In genomic region chr2:3512076-3512475, GRCm38 (mm10) we compare ENCODE assay signal across 8 mouse cellular contexts. TPM values are rescaled to one million over a fixed set of nuclear protein-coding genes. Genes with fewer than 3 reads are reported as not detected.
A peak's percentile ranks its signal among the peaks of the same experiment; 100 is the strongest.
DNase-seq lines count a peak whose midpoint lies in the region; ATAC-seq and TF ChIP-seq lines count a peak whose summit lies in the region.

No protein-coding gene starts in this region.

- no peak for DNase-seq in left cerebral cortex, adult 2 months (ENCODE audit: extremely low spot score in 1 of 2, low spot score in 2 of 2)
- DNase-seq in left cerebral cortex, postnatal 36 days (ENCODE audit: low spot score in 2 of 2): no peak
- peak; percentile 70 for DNase-seq in lung, embryonic 14.5 days
- peak; percentile 64 for DNase-seq in retina, embryonic 14.5 days (ENCODE audit: low spot score)
- DNase-seq in right cerebral cortex, adult 18-20 months: no peak

- peaks cover 9% of the 10 kb centered on the region for H3K36me3 ChIP-seq in intestine, embryonic 15.5 days
- H3K36me3 ChIP-seq in lung, embryonic 14.5 days (ENCODE audit: insufficient read depth): peaks cover 38% of the 10 kb centered on the region

- peak; percentile 44 for ATAC-seq in erythroblast, adult 5-6 weeks (replicated peaks; ENCODE audit: low FRiP score, poor library complexity, severe bottlenecking)
- no peak for ATAC-seq in intestine, embryonic 15.5 days
- ATAC-seq in lung, embryonic 14.5 days (ENCODE audit: insufficient read depth): no peak

- intact Hi-C loops in left cerebral cortex, adult 2 months (cut with DNase I): loop anchor here (2.0 kb wide), 1 partner anchor 87 kb away; the partner anchor contains the start of gene Dclre1c
- intact Hi-C loops in left cerebral cortex, postnatal 36 days (cut with DNase I): loop anchor here (5.0 kb wide), 1 partner anchor 95 kb away; no protein-coding TSS in a partner anchor

- H3K4me3 ChIP-seq in left cerebral cortex, adult 2 months: peak overlapping the region; percentile 93
- H3K4me3 ChIP-seq in bone marrow, adult 2 months (replicated peaks; ENCODE audit: control insufficient read depth, low read depth, low read length): peak overlapping the region; percentile 88
- peak overlapping the region; percentile 77 for H3K4me3 ChIP-seq in intestine, embryonic 15.5 days (replicated peaks)
- H3K4me3 ChIP-seq in lung, embryonic 14.5 days (ENCODE audit: low read depth, low read length): peak overlapping the region; percentile 85

- peak overlapping the region; percentile 80 for H3K27ac ChIP-seq in left cerebral cortex, adult 2 months
- H3K27ac ChIP-seq in bone marrow, adult 2 months (ENCODE audit: control insufficient read depth, insufficient read depth, low read depth, low read length, poor library complexity): peak overlapping the region; percentile 90
- H3K27ac ChIP-seq in intestine, embryonic 15.5 days: peak overlapping the region; percentile 76
- peak overlapping the region; percentile 87 for H3K27ac ChIP-seq in lung, embryonic 14.5 days (ENCODE audit: low read depth)

- no peaks in the 10 kb centered on the region for H3K27me3 ChIP-seq in intestine, embryonic 15.5 days (replicated peaks)
- H3K27me3 ChIP-seq in lung, embryonic 14.5 days (ENCODE audit: insufficient read depth, low read length): no peaks in the 10 kb centered on the region

- H3K9me3 ChIP-seq in intestine, embryonic 15.5 days: no peaks in the 10 kb centered on the region
- H3K9me3 ChIP-seq in lung, embryonic 14.5 days (ENCODE audit: low read depth, low read length): no peaks in the 10 kb centered on the region

- peak overlapping the region; percentile 82 for H3K4me2 ChIP-seq in intestine, embryonic 15.5 days (replicated peaks)
- H3K4me2 ChIP-seq in lung, embryonic 14.5 days: peak overlapping the region; percentile 88

- TF ChIP-seq POLR2A in bone marrow, adult 2 months (IDR thresholded peaks at IDR 0.05; ENCODE audit: borderline replicate concordance, control insufficient read depth, low read depth, low read length): no peak

- TF ChIP-seq CTCF in left cerebral cortex, adult 2 months (IDR thresholded peaks at IDR 0.05): no peak
- TF ChIP-seq CTCF in bone marrow, adult 2 months (IDR thresholded peaks at IDR 0.05; ENCODE audit: control insufficient read depth, insufficient read depth, low read length): no peak
- no peak for TF ChIP-seq CTCF in lung, embryonic 14.5 days (IDR thresholded peaks at IDR 0.05; ENCODE audit: low read depth)

- under 1% methylated on average over 15 of the region's 15 CpGs for WGBS in bone marrow, adult 2 months
- under 1% methylated on average over 15 of the region's 15 CpGs for WGBS in intestine, embryonic 15.5 days
- WGBS in lung, embryonic 14.5 days: under 1% methylated on average over 15 of the region's 15 CpGs

- H3K9ac ChIP-seq in intestine, embryonic 15.5 days: peak overlapping the region; percentile 83
- peak overlapping the region; percentile 90 for H3K9ac ChIP-seq in lung, embryonic 14.5 days

- no peaks in the 10 kb centered on the region; the same call in 1 of the 2 replicates for H3K4me1 ChIP-seq in bone marrow, adult 2 months (ENCODE audit: control insufficient read depth, insufficient read depth, low read length)
- H3K4me1 ChIP-seq in intestine, embryonic 15.5 days (replicated peaks): no peaks in the 10 kb centered on the region
- no peaks in the 10 kb centered on the region for H3K4me1 ChIP-seq in lung, embryonic 14.5 days (ENCODE audit: insufficient read depth)

RNA-seq across cellular contexts. Expression of gene Gm45902, which starts 0.5 kb away (rescaled TPM):
- 1 to 10 TPM; 5.2 to 5.8 TPM for total RNA-seq in left cerebral cortex, adult 2 months (2021)
- 1 to 10 TPM; 3.4 to 5.4 TPM for total RNA-seq in left cerebral cortex, postnatal 36 days (2021)
- 2.3 and 5.4 TPM in 2 replicates for polyA plus RNA-seq in bone marrow, adult 2 months (2011; ENCODE audit: insufficient read depth, insufficient read length, low replicate concordance, missing spikeins)
- 0.58 and 1.7 TPM in 2 replicates for total RNA-seq in erythroblast, adult 5-6 weeks (2015; ENCODE audit: low replicate concordance)
- total RNA-seq in erythroblast, adult 5-6 weeks (2017; ENCODE audit: low replicate concordance): 2.6 and 8.9 TPM in 2 replicates
- polyA plus RNA-seq in intestine, embryonic 15.5 days (2015; fragmentation: Nextera tagmentation; extraction: Ambion mirVana): 3.3 and 3.6 TPM in 2 replicates
- polyA plus RNA-seq in lung, embryonic 14.5 days (2014; fragmentation: Nextera tagmentation; extraction: Ambion mirVana): 7.1 and 7.5 TPM in 2 replicates

RNA-seq across cellular contexts. Expression of gene Hspa14, which starts 0.5 kb away (rescaled TPM):
- 10 to 100 TPM; 47.3 to 52.7 TPM for total RNA-seq in left cerebral cortex, adult 2 months (2021)
- 10 to 100 TPM; 41.4 to 48.2 TPM for total RNA-seq in left cerebral cortex, postnatal 36 days (2021)
- polyA plus RNA-seq in bone marrow, adult 2 months (2011; ENCODE audit: insufficient read depth, insufficient read length, low replicate concordance, missing spikeins): 37.4 and 38.7 TPM in 2 replicates
- total RNA-seq in erythroblast, adult 5-6 weeks (2015; ENCODE audit: low replicate concordance): 16.7 and 19.0 TPM in 2 replicates
- 39.8 and 47.8 TPM in 2 replicates for total RNA-seq in erythroblast, adult 5-6 weeks (2017; ENCODE audit: low replicate concordance)
- polyA plus RNA-seq in intestine, embryonic 15.5 days (2015; fragmentation: Nextera tagmentation; extraction: Ambion mirVana): 98.9 and 107 TPM in 2 replicates
- 128 TPM in 2 replicates for polyA plus RNA-seq in lung, embryonic 14.5 days (2014; fragmentation: Nextera tagmentation; extraction: Ambion mirVana)

RNA-seq across cellular contexts. Expression of gene Cdnf, which starts 0.8 kb away (rescaled TPM):
- total RNA-seq in left cerebral cortex, adult 2 months (2021): under 1 TPM; 0.54 to 0.77 TPM
- total RNA-seq in left cerebral cortex, postnatal 36 days (2021): 1 to 10 TPM; 1.2 to 1.6 TPM
- not detected in 2 replicates for polyA plus RNA-seq in bone marrow, adult 2 months (2011; ENCODE audit: insufficient read depth, insufficient read length, low replicate concordance, missing spikeins)
- total RNA-seq in erythroblast, adult 5-6 weeks (2015; ENCODE audit: low replicate concordance): not detected in 2 replicates
- total RNA-seq in erythroblast, adult 5-6 weeks (2017; ENCODE audit: low replicate concordance): 1.0 and 1.1 TPM in 2 replicates
- polyA plus RNA-seq in intestine, embryonic 15.5 days (2015; fragmentation: Nextera tagmentation; extraction: Ambion mirVana): 0.33 and 0.78 TPM in 2 replicates
- polyA plus RNA-seq in lung, embryonic 14.5 days (2014; fragmentation: Nextera tagmentation; extraction: Ambion mirVana): 0.33 TPM in 1 of 2 replicates, not detected in the other

RNA-seq across cellular contexts. Expression of gene Suv39h2, which starts 37.2 kb away (rescaled TPM):
- 1 to 10 TPM; 3.4 to 3.5 TPM for total RNA-seq in left cerebral cortex, adult 2 months (2021)
- total RNA-seq in left cerebral cortex, postnatal 36 days (2021): 1 to 10 TPM; 3.2 to 4.4 TPM
- polyA plus RNA-seq in bone marrow, adult 2 months (2011; ENCODE audit: insufficient read depth, insufficient read length, low replicate concordance, missing spikeins): 3.4 and 4.4 TPM in 2 replicates
- total RNA-seq in erythroblast, adult 5-6 weeks (2015; ENCODE audit: low replicate concordance): 4.0 and 14.2 TPM in 2 replicates
- total RNA-seq in erythroblast, adult 5-6 weeks (2017; ENCODE audit: low replicate concordance): 4.2 and 8.6 TPM in 2 replicates
- 10.8 and 12.5 TPM in 2 replicates for polyA plus RNA-seq in intestine, embryonic 15.5 days (2015; fragmentation: Nextera tagmentation; extraction: Ambion mirVana)
- polyA plus RNA-seq in lung, embryonic 14.5 days (2014; fragmentation: Nextera tagmentation; extraction: Ambion mirVana): 24.3 and 25.0 TPM in 2 replicates

RNA-seq across cellular contexts. Expression of gene Fam107b, which starts 58.2 kb away (rescaled TPM):
- 1 to 10 TPM; 7.9 to 10.0 TPM for total RNA-seq in left cerebral cortex, adult 2 months (2021)
- 10 to 100 TPM in 1 of 2 experiments, 1 to 10 TPM in 1; 6.4 to 11.9 TPM for total RNA-seq in left cerebral cortex, postnatal 36 days (2021)
- polyA plus RNA-seq in bone marrow, adult 2 months (2011; ENCODE audit: insufficient read depth, insufficient read length, low replicate concordance, missing spikeins): 61.6 and 71.1 TPM in 2 replicates
- 180 and 207 TPM in 2 replicates for total RNA-seq in erythroblast, adult 5-6 weeks (2015; ENCODE audit: low replicate concordance)
- 121 and 136 TPM in 2 replicates for total RNA-seq in erythroblast, adult 5-6 weeks (2017; ENCODE audit: low replicate concordance)
- 41.0 and 44.7 TPM in 2 replicates for polyA plus RNA-seq in intestine, embryonic 15.5 days (2015; fragmentation: Nextera tagmentation; extraction: Ambion mirVana)
- 41.2 and 43.0 TPM in 2 replicates for polyA plus RNA-seq in lung, embryonic 14.5 days (2014; fragmentation: Nextera tagmentation; extraction: Ambion mirVana)

Comparison
In these comparisons a context has a peak if more than half of its experiments do, and no peak if none do; other contexts are left out.
1. DNase-seq: peak in lung, embryonic 14.5 days (single experiment) and retina, embryonic 14.5 days (single experiment); none in left cerebral cortex, adult 2 months (0 of 2), left cerebral cortex, postnatal 36 days (0 of 2) and right cerebral cortex, adult 18-20 months (single experiment).
2. Peak in every context shown above with its lines, with median percentiles within 50 percentile points of each other: H3K27ac ChIP-seq and H3K4me3 ChIP-seq.